Mouse (Mus musculus) layer of hippocampus, adult 9-11 months (tissue): ENCODE measurements around the gene Tmem251.

Experiments
- DNase-seq: peaks from one replicate; pipeline ENCODE4 v3.0.0; 2022

Gene Tmem251

DNA sequence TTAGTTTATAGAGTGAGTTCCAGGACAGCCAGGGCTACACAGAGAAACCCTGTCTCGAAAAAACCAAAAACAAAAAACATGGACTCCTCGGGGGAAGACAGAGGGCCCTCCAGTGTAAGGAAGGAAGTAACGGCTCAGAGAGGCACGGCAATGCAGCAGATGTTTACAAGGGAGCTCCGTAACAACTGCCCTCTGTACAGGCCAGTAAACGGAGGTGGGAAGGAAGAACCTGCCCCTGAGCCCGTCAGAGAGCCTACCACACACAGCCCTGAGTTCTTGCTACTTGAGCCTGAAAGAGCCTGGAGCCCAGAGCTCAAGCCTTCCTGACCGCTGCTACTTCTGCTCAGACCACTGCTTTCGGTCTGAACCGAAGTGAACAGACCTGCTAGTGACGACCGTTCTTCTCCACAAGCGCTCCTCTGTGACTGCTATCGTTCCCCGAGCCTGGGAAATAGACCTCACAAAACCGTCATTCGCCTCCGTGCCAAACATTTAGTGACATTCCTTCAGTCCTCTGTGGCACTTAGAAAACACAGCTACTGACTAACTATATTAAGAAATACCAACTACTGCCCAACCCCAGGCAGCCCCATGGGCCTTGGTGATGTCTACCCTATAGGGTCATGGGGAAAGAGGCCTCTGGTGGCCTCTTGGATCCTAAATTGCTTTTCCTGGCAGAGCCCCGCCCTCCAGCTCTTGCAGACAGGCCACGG is 30.3 kb upstream of the Tmem251 start:
- no peak for DNase-seq

DNA sequence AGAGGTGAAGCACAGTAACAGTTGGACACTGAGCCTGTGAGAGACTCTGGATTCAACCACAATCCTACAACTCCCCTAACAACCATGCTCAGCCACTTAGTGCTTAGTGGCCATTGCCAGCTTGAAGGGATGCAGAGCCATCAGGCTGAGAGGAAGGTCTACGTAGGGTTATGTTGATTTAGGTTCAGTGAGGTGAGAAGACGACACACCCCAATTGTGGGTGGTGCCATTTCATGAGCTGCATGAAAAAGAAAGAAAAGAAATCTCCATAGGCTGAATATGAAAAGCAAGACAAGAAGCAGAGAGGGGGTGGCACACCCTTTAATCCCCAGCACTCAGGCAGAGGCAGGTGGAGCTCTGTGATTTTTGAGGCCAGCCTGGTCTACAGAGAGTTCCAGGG is 29.4 kb upstream of the Tmem251 start:
- DNase-seq, result no peak

DNA sequence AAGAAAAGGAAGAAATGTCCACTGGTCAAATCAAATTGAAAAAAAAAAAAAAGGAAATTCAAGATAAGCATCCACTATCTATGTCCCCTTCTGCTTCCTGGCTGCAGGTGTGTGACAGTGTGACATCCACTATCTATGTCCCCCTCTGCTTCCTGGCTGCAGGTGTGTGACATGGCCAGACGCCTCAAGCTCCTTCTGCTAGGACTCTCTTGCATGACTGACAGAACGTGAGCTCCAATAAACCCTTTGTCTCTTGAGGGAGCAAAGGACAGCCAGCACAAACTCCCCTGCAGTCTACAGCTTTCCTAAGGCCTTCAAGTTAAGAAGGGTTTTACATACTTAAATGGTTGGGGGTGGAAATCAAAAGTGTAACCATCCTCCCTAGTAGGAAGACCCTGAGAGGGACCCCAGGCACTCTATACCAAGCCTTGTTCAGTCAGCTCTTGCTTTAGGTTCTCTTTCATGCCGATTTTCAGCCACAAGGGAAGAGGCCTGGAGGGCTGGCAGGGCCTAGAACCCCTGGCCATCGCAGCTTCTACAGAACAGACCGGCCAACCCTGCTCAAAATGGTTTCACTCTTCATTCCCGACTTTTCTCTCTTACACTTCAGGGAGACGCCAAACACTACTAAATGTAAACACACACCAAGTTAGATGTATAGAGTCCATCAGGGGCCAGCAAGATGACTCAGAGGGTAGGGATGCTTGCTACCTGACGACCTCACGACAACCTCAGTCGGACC is 28.7 kb upstream of the Tmem251 start:
- DNase-seq, result no peak

DNA sequence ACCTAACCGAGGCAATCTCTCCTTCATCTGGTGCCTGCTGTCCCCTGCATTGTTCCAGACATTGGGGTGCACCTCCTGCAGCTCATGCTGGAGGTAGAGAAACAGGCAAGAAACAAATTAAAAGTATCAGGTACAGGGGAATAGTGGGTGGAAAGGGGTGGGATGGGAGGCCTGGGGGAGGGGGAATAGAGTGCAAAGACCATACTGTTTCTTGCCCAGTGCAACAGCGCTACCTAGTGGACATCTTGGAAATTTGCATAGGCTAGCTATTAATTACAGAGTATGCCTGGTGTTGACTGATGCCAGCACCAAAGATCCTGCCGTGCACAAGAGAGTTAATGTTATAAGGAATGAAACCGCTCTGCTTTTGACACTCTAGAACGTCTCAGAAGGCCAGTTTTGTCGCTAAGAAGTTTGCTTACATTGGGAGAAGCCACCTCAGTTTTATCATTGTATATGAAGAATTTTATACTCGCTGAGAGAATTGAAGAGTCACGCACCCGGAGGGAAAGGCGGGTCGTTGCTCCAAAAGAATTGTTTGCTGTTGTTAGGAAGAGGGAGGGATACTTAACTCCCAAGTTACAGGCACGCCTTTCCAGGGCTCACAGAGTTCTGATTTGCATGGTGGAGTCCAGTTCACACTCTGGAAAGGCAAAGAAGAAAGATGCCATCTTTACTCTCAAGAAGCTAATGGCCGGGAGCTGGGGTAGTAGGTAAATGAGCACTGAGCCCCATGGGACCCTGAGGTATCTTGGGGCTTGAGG is 23.8 kb upstream of the Tmem251 start:
- DNase-seq, result no peak

- no peak for DNase-seq
Observed at GRCm38 (mm10) chr12:102722451-102722850, 21.1 kb upstream of the Tmem251 start.

GRCm38 (mm10) chr12:102722966-102723365 is 20.6 kb upstream of the Tmem251 start:
- DNase-seq, result no peak

- DNase-seq, result no peak
Observed at GRCm38 (mm10) chr12:102723861-102724260, 19.7 kb upstream of the Tmem251 start.

DNA sequence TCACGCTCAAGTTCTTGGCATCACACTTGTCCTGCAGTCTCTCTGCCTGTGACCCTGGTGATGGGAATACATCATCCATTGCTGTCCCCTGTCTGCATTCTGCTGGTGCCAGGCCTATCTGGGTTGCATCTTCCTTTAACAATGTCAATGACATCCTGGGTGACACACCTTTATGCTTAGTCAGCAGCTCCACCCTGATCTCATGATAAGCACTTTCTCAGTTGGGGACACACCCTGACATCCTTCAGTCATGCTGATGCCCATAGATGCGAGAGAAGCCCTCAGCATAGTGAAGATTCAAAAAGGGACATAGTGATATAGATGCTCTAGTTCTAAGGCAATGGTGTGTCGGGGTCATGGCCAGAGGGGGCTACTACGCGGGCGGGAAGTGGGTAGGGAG is 18.4 kb upstream of the Tmem251 start:
- DNase-seq, result no peak

GRCm38 (mm10) chr12:102725761-102726175 is 17.8 kb upstream of the Tmem251 start:
- DNase-seq, result peak; percentile 65

GRCm38 (mm10) chr12:102729855-102730797 is 13.4 kb upstream of the Tmem251 start:
- peak; percentile 86 for DNase-seq

DNA sequence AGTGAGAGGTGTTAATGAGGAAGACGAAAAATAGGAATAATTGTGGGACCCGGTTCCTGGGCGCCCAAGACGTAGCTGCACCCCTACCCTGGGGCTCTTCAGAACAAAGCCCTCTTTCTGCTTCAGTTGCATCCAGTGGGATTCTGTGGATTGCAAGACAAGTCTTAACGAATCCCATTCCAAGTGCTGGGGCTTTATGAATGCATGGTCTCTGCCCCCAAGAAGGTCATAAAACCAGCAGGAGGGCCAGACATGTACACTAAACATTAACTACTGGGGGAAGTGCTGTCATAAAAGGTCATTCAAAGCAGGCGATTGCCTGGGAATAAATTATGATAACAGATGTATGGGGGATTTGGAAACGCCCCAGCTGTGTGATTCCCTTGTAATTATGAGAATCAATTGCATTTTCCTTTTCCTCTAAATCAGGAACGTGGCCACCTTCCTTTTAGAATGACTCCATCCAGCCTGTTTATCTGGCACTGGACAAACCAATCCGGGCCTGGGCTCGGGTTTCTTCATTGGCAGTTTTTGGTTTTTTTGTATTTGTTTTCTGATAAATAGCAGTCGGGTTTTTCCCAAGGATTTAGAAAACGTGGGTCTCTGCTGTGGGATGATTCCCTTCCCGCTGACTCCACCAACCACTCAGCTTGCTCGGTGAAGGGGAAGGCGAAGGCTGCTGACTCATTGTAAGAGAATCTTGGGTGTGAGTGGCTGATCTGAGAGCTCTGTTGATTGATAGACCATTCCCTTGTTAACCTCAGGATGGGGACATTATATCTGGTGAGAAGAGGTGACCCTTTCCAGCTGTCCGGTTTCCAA is 12.6 kb upstream of the Tmem251 start:
- DNase-seq, result no peak

- DNase-seq, result no peak
Observed at GRCm38 (mm10) chr12:102733381-102733780, 10.2 kb upstream of the Tmem251 start.

- DNase-seq, result no peak
Observed at GRCm38 (mm10) chr12:102739096-102739495, 4.5 kb upstream of the Tmem251 start.

DNA sequence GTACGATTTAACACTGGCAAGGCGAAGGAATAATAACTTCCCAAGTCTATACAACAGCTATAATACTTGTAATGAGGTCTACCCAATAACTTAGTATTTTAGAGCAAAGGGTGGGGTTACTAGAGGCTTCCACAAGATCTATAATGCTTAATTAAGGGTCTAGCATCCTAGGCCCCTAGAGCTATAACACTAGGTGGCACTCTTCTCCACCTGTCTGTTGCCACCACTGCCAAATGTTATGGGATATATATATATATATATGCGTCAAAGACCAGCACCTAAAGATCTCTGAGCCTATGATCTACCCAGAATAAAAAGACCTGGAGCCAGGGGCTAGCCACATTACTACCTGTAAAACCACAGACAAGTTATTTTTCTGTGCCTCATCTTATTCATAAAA is 3.3 kb upstream of the Tmem251 start:
- DNase-seq, result no peak

DNA sequence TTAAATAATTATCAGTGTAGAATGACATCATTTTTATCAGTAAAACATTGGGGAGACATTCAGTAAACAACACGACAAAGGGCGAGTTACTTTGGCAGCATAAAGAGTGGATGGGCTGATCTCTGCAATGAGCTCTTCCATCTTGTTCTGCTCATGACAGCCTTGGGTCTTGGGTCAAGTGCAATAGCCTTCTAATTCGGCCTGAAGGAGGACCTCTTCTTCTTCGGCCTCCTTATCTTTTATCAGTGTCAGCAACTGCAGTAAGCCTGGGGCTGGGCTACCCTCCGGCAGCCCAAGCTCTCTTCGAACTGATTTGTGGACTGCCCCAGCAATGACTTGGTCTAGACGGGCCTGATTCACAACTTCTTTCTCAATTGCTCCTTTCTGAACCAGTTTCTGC is 1.5 kb upstream of the Tmem251 start:
- DNase-seq, result no peak

- no peak for DNase-seq
Observed at GRCm38 (mm10) chr12:102743036-102743588, 450 bp upstream of the Tmem251 start.

DNA sequence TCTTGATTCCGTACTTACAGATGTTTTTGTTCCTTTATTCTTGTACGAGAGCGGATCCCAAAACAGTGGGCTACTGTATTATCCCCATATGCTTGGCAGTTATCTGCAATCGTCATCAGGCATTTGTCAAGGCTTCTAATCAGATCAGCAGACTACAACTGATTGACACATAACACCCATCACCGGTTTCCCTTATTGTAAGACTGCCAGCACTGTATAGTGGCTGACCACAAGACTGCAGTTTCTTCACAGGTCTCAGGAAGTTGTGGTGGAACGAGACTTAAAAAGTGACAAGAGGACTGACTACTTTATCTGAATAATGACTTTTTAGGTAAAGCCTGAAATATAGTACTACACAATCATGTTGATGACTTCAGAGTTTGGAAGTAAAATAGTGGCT is 1.3 kb downstream of the Tmem251 start:
- no peak for DNase-seq

- DNase-seq, result no peak
Observed at GRCm38 (mm10) chr12:102748256-102748655, 4.7 kb downstream of the Tmem251 start.

DNA sequence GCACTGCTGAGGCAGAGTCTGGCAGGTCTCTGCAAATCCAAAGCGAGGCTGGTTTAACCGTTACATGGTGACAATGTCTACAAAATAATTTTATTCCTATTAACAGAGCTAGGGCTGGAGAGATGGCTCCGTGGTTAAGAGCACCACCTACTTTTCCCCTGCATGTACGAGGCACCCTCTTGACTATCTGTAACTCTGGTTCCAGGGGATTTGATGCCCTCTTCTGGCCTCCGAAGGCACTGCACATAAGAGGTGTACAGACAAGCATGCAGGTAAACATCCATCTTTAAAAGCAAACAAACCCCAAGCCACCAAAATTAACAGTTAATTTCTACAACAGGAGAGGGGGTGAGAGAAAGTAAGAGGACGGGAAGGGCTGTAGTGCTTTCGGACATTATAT is 12.7 kb downstream of the Tmem251 start:
- DNase-seq, result no peak

DNA sequence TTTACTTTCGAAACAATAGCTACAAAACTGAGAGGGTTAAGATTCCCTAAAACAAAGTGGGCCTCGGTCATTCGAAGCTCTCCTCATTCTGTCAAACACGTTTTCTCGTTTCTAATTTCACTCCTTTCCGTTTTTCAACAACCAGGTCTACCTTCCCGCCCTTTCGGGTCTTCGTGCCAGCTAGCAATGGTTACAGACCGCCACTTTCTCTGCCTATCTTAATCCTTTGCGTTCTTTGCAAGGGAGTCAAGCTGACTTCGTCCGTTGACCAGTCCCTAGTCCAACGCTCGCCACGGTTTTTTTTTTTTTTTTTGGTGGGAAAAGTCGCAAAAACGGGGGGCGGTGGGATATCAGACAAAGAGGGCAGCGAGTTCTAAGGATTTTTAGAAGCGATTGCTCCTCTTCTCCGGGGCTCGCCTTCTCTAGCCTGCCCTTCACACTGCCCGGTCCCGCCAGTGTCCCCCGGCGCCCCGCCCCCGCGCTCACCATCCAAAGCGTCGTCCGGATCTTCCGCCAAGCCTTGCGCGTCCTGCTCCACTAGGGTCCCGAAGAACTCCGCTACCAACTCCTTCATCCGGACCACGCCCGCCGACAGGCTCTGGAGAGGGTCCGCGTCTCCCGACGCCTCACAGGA is 13.6 kb downstream of the Tmem251 start:
- no peak for DNase-seq
